Mouse (Mus musculus): ENCODE measurements around the gene D430042O09Rik.

Gene D430042O09Rik

GRCm38 (mm10) chr7:125872874-125873273 is 165.2 kb downstream of the D430042O09Rik start:
- no peak for DNase-seq (ENCODE audit: low spot score)

- DNase-seq (ENCODE audit: low spot score): no peak
These were observed 166.3 kb downstream of the D430042O09Rik start for GRCm38 (mm10) chr7:125873971-125874495.

- DNase-seq (ENCODE audit: low spot score): no peak
These were observed 170.4 kb downstream of the D430042O09Rik start for GRCm38 (mm10) chr7:125878040-125878439.

- no peak for DNase-seq (ENCODE audit: low spot score)
These were observed 175.5 kb downstream of the D430042O09Rik start for GRCm38 (mm10) chr7:125883232-125883631.

- DNase-seq (ENCODE audit: low spot score): no peak
These were observed 178.5 kb downstream of the D430042O09Rik start for GRCm38 (mm10) chr7:125886116-125886680.

- DNase-seq (ENCODE audit: low spot score): no peak
These were observed 179.4 kb downstream of the D430042O09Rik start for GRCm38 (mm10) chr7:125887124-125887523.

- no peak for DNase-seq (ENCODE audit: low spot score)
These were observed 180.1 kb downstream of the D430042O09Rik start for GRCm38 (mm10) chr7:125887761-125888160.

GRCm38 (mm10) chr7:125888373-125888772 is 180.7 kb downstream of the D430042O09Rik start:
- DNase-seq (ENCODE audit: low spot score): peak; percentile 8

GRCm38 (mm10) chr7:125893621-125894020 is 185.9 kb downstream of the D430042O09Rik start:
- no peak for DNase-seq (ENCODE audit: low spot score)

GRCm38 (mm10) chr7:125897059-125897458 is 189.4 kb downstream of the D430042O09Rik start:
- no peak for DNase-seq (ENCODE audit: low spot score)

GRCm38 (mm10) chr7:125899036-125899435 is 191.3 kb downstream of the D430042O09Rik start:
- DNase-seq (ENCODE audit: low spot score): peak; percentile 60

GRCm38 (mm10) chr7:125899916-125900315 is 192.2 kb downstream of the D430042O09Rik start:
- DNase-seq (ENCODE audit: low spot score): no peak

GRCm38 (mm10) chr7:125900386-125901161 is 192.9 kb downstream of the D430042O09Rik start:
- no peak for DNase-seq (ENCODE audit: low spot score)

GRCm38 (mm10) chr7:125920801-125921200 is 213.1 kb downstream of the D430042O09Rik start:
- no peak for DNase-seq (ENCODE audit: low spot score)

GRCm38 (mm10) chr7:125924044-125924443 is 216.4 kb downstream of the D430042O09Rik start:
- no peak for DNase-seq (ENCODE audit: low spot score)
